9 mouse cellular contexts compared by ENCODE assay signal in the genomic region with DNA sequence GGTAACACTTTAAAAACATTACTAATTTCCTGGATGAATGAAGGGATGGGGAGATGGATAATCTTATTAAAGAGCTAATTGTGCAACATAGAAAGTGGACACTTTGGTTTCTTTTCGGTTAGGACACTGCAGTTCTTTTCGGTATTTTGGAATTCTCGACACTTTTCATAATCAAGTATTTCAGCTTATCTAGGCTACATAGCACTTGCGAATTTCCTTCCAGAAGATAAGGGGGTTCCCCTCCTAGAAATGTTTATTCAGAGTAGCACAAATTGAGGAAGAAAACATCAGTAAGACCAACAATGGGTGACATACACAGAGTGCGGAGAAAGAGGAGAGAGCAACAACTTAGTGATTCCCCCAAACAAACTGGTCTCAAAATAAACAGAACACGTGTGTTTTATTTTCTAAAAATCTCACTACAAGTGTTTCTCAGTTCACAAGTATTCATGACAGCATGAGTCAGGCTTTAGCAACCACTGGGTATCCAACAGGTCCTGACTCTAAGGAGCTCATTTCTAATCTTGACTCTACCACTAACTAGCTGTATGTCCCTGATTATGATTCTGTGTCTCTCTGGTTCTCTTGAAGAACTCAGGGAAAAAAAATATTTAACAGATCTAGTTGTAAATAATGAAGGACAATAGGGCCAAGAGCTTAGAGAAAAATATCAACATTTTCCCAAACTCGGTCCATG. TPM values are rescaled to one million over a fixed set of nuclear protein-coding genes. Genes with fewer than 3 reads are reported as not detected.
DNase-seq lines count a peak whose midpoint lies in the region; ATAC-seq and TF ChIP-seq lines count a peak whose summit lies in the region.
"Had no signal": no experiment of that assay in that cellular context is flagged by ENCODE, and none has a peak within 500 bp of the region (broad histone marks: within the 10 kb centered on the region; RNA-seq: fewer than 3 reads in every experiment).

No protein-coding gene starts in this region.

- H3ac ChIP-seq in myocyte (ENCODE audit: control insufficient read depth, insufficient read length): no peak overlapping the region

- peak overlapping the region; percentile 86; the same call in 1 of the 2 replicates for H3K9ac ChIP-seq in kidney, embryonic 15.5 days
- H3K9ac ChIP-seq in intestine, embryonic 15.5 days: peak overlapping the region; percentile 88; the same call in 1 of the 2 replicates

- no peaks in the 10 kb centered on the region for H3K27me3 ChIP-seq in kidney, embryonic 15.5 days
- no peaks in the 10 kb centered on the region for H3K27me3 ChIP-seq in intestine, embryonic 15.5 days (replicated peaks)
- no peaks in the 10 kb centered on the region for H3K27me3 ChIP-seq in myocyte (ENCODE audit: control insufficient read depth, insufficient read depth, insufficient read length)

- H3K9me3 ChIP-seq in kidney, embryonic 15.5 days (replicated peaks): no peaks in the 10 kb centered on the region
- no peaks in the 10 kb centered on the region for H3K9me3 ChIP-seq in intestine, embryonic 15.5 days

- H3K79me2 ChIP-seq in myocyte (ENCODE audit: control insufficient read depth, insufficient read depth): no peaks in the 10 kb centered on the region

- peaks cover 26% of the 10 kb centered on the region for H3K4me1 ChIP-seq in kidney, embryonic 15.5 days
- peaks cover 7% of the 10 kb centered on the region for H3K4me1 ChIP-seq in cortical plate, adult 2 months (ENCODE audit: control insufficient read depth, insufficient read depth, low read length)
- 0 out of 2 replicates have a peak, but pooled peaks cover 4% of the 10 kb centered on the region for H3K4me1 ChIP-seq in intestine, embryonic 15.5 days (replicated peaks)

- 81% methylated on average over 7 of the region's 7 CpGs for WGBS in kidney, embryonic 15.5 days
- WGBS in intestine, embryonic 15.5 days: 54% methylated on average over 7 of the region's 7 CpGs

- ATAC-seq in kidney, embryonic 15.5 days (replicated peaks; ENCODE audit: low FRiP score): no peak
- no peak for ATAC-seq in intestine, embryonic 15.5 days
- ATAC-seq: inflammation-experienced regulatory T-cells, adult 6 months had no signal

- peak overlapping the region; percentile 75 for H3K4me2 ChIP-seq in kidney, embryonic 15.5 days
- peak overlapping the region; percentile 79 for H3K4me2 ChIP-seq in intestine, embryonic 15.5 days (replicated peaks)
- H3K4me2 ChIP-seq in myocyte (ENCODE audit: low read depth): peak overlapping the region; percentile 99

- TF ChIP-seq CTCF in cortical plate, adult 2 months (IDR thresholded peaks at IDR 0.05; ENCODE audit: extremely low read depth, insufficient read depth, low read length): no peak

- peak overlapping the region; percentile 82 for H3K4me3 ChIP-seq in kidney, embryonic 15.5 days (replicated peaks)
- peak overlapping the region; percentile 88; the same call in 1 of the 2 replicates for H3K4me3 ChIP-seq in cortical plate, adult 2 months (ENCODE audit: insufficient read depth, low read length)
- H3K4me3 ChIP-seq in intestine, embryonic 15.5 days (replicated peaks): peak overlapping the region; percentile 73
- H3K4me3 ChIP-seq in myocyte: peak overlapping the region; percentile 71

- H3K36me3 ChIP-seq in kidney, embryonic 15.5 days: no peaks in the 10 kb centered on the region
- no peaks in the 10 kb centered on the region for H3K36me3 ChIP-seq in intestine, embryonic 15.5 days
- no peaks in the 10 kb centered on the region for H3K36me3 ChIP-seq in myocyte (ENCODE audit: control insufficient read depth, insufficient read depth)

- intact Hi-C loops in left cerebral cortex, postnatal 25 days (cut with DNase I): loop anchor here (10.0 kb wide), 1 partner anchor 361 kb away; no protein-coding TSS in a partner anchor

- TF ChIP-seq POLR2A in cortical plate, adult 2 months (IDR thresholded peaks at IDR 0.05; ENCODE audit: extremely low read depth, insufficient read depth, low read length): no peak
- no peak for TF ChIP-seq POLR2A in myocyte (IDR thresholded peaks at IDR 0.05; ENCODE audit: insufficient read length, low read depth)

- no peak for DNase-seq in kidney, adult 11 months
- DNase-seq in adrenal gland, adult 2 months: no peak
- no peak for DNase-seq in left cerebral cortex, postnatal 25 days (ENCODE audit: low spot score in 2 of 2)
- DNase-seq in gastrocnemius, postnatal 25 days: no peak

- no peak overlapping the region for H3K27ac ChIP-seq in kidney, embryonic 15.5 days
- H3K27ac ChIP-seq in cortical plate, adult 2 months (ENCODE audit: insufficient read depth, low read length): no peak overlapping the region
- no peak overlapping the region for H3K27ac ChIP-seq in intestine, embryonic 15.5 days

TF ChIP-seq in myocyte, 11 proteins besides CTCF, POLR2A, EP300 and RAD21:
- TF ChIP-seq CEBPB (IDR thresholded peaks at IDR 0.05; ENCODE audit: insufficient read depth, poor library complexity, severe bottlenecking): no peak
- no peak for TF ChIP-seq POLR2AphosphoS2 (IDR thresholded peaks at IDR 0.05; ENCODE audit: insufficient read length, low read depth)
- no peak for TF ChIP-seq TCF12 (IDR thresholded peaks at IDR 0.05; ENCODE audit: insufficient read depth, poor library complexity, severe bottlenecking)
- no peak for TF ChIP-seq TCF3 (IDR thresholded peaks at IDR 0.05; ENCODE audit: insufficient read length, low read depth)
- no peak for TF ChIP-seq SRF (IDR thresholded peaks at IDR 0.05; ENCODE audit: control insufficient read depth, insufficient read length, low read depth)
- no peak for TF ChIP-seq MYOD1 (IDR thresholded peaks at IDR 0.05; ENCODE audit: control insufficient read depth in 1 of 3, insufficient read length in 2 of 3, low read depth in 2 of 3)
- TF ChIP-seq MAX (IDR thresholded peaks at IDR 0.05; ENCODE audit: low read depth): no peak
- no peak for TF ChIP-seq E2F4 (IDR thresholded peaks at IDR 0.05; ENCODE audit: insufficient read depth)
- TF ChIP-seq MYOG (IDR thresholded peaks at IDR 0.05; ENCODE audit: control insufficient read depth in 1 of 3, insufficient read depth in 1 of 3, insufficient read length in 2 of 3, low read depth in 2 of 3): no peak
- no peak for TF ChIP-seq REST (IDR thresholded peaks at IDR 0.05; ENCODE audit: insufficient read depth, insufficient read length)
- TF ChIP-seq USF1 (IDR thresholded peaks at IDR 0.05; ENCODE audit: low read depth): no peak

RNA-seq across cellular contexts. Expression of gene Cat, which starts 1.5 kb away (rescaled TPM):
- polyA plus RNA-seq in kidney, embryonic 15.5 days (2015; fragmentation: Nextera tagmentation; extraction: Ambion mirVana): 89.3 and 99.4 TPM in 2 replicates
- polyA plus RNA-seq in cortical plate, adult 2 months (2012; rRNA removed): 42.1 and 45.5 TPM in 2 replicates
- polyA plus RNA-seq in intestine, embryonic 15.5 days (2015; fragmentation: Nextera tagmentation; extraction: Ambion mirVana): 128 and 131 TPM in 2 replicates
- polyA plus RNA-seq in myocyte (2012; fragmentation: generic; extraction: Trizol): 16.3 TPM
- 100 to 1,000 TPM; 481 to 548 TPM for total RNA-seq in adrenal gland, adult 2 months (2021)
- polyA plus RNA-seq in adrenal gland, adult 2 months (2012; rRNA removed): 144 and 174 TPM in 2 replicates
- total RNA-seq in left cerebral cortex, postnatal 25 days (2021): 10 to 100 TPM; 42.4 to 45.3 TPM
- total RNA-seq in gastrocnemius, postnatal 25 days (2021): 100 to 1,000 TPM in 1 of 2 experiments, 10 to 100 TPM in 1; 72.8 to 119 TPM
